Mouse (Mus musculus) liver, embryonic 14.5 days (tissue): Measurements from ENCODE around the gene Cd2bp2. TPM values are rescaled to one million over a fixed set of nuclear protein-coding genes. Genes with fewer than 3 reads are reported as not detected.

Experiments
- ATAC-seq: fragments of 200-750 bp; cut with Nextera tagmentation; 2 replicates; pipeline ENCODE4 v1.8.0; 2017; ENCODE audit warnings: moderate number of reproducible peaks, mild to moderate bottlenecking, moderate library complexity; ENCODE audit not compliant: insufficient read depth
- DNase-seq, 3 experiments: peaks; one replicate each; pipeline ENCODE4 v3.0.0-alpha.2; 2012 to 2013; ENCODE audit warnings: low read depth in 3 of 3, low spot score in 3 of 3
- H3K27ac ChIP-seq: fragments of 300-500 bp; sonication (generic); 2 replicates; pipeline ENCODE4 v1.5.1; 2014; ENCODE audit warnings: moderate library complexity, mild to moderate bottlenecking, control low read depth, inconsistent platforms
- H3K27me3 ChIP-seq: fragments of 300-500 bp; sonication (generic); 2 replicates; pipeline ENCODE4 v1.6.1; 2014; ENCODE audit warnings: mild to moderate bottlenecking, low read length, moderate library complexity; ENCODE audit not compliant: control insufficient read depth, insufficient read depth
- H3K36me3 ChIP-seq: fragments of 300-500 bp; sonication (generic); replicated peaks from 2 replicates; pipeline ENCODE4 v1.6.1; 2014; ENCODE audit warnings: low read depth; ENCODE audit not compliant: control insufficient read depth, insufficient read depth
- H3K4me1 ChIP-seq, 2 experiments: fragments of 200-500 bp in 1 of 2; fragments of 300-500 bp in 1 of 2; sonication (generic) in 1 of 2; replicated peaks; 2 replicates each; pipeline ENCODE4 v1.6.1; 2012 to 2014; ENCODE audit warnings: antibody characterized with exemption in 1 of 2, inconsistent platforms in 1 of 2, low read length in 1 of 2; ENCODE audit not compliant: control insufficient read depth in 2 of 2, insufficient read depth in 2 of 2
- H3K4me2 ChIP-seq: fragments of 300-500 bp; sonication (generic); 2 replicates; pipeline ENCODE4 v1.6.1; 2014; ENCODE audit warnings: low read depth, mild to moderate bottlenecking, control low read depth, moderate library complexity
- H3K4me3 ChIP-seq, 2 experiments: fragments of 200-500 bp in 1 of 2; fragments of 300-500 bp in 1 of 2; sonication (generic) in 1 of 2; 2 replicates each; pipeline ENCODE4 v1.5.1; 2012 to 2014; ENCODE audit warnings: low read depth in 2 of 2, low read length in 2 of 2, mild to moderate bottlenecking in 2 of 2, control low read depth in 1 of 2, inconsistent platforms in 1 of 2, moderate library complexity in 1 of 2; ENCODE audit not compliant: insufficient read depth in 1 of 2
- H3K9ac ChIP-seq: fragments of 300-500 bp; sonication (generic); replicated peaks from 2 replicates; pipeline ENCODE4 v1.6.1; 2014; ENCODE audit warnings: mild to moderate bottlenecking, control low read depth, moderate library complexity
- H3K9me3 ChIP-seq: fragments of 300-500 bp; sonication (generic); 2 replicates; pipeline ENCODE4 v1.6.1; 2016; ENCODE audit warnings: low read length, mixed read lengths; ENCODE audit not compliant: control insufficient read depth
- CTCF ChIP-seq: IDR thresholded peaks from 2 replicates; pipeline ENCODE4 v1.5.1; 2016; ENCODE audit warnings: antibody characterized with exemption, low read depth, control low read depth
- EP300 ChIP-seq: IDR thresholded peaks from 2 replicates; pipeline ENCODE4 v1.6.1; 2016; ENCODE audit warnings: antibody characterized with exemption, low read depth
- WGBS: fragments of 180-500 bp; shearing (Covaris S2); extraction: QIAGEN DNeasy Blood & Tissue Kit; methylation state at CpG from one replicate; pipeline ENCODE4 v1.1.7; 2014; ENCODE audit not compliant: insufficient replicate concordance; 5-methylcytosine and 5-hydroxymethylcytosine counted together
- polyA plus RNA-seq, 2 experiments: library from polyadenylated mRNA; depleted of rRNA in 1 of 2; stranded (reverse) in 1 of 2; unstranded in 1 of 2; fragments of >200 nt; fragmentation: Nextera tagmentation in 1 of 2; extraction: Ambion mirVana in 1 of 2; gene quantifications; 2 replicates each; pipeline versions ENCODE4 v1.2.1 to v1.2.3; 2012 to 2014

Cd2bp2 gene
- polyA plus RNA-seq, 2 experiments = 18.4 to 27.6 TPM

DNA sequence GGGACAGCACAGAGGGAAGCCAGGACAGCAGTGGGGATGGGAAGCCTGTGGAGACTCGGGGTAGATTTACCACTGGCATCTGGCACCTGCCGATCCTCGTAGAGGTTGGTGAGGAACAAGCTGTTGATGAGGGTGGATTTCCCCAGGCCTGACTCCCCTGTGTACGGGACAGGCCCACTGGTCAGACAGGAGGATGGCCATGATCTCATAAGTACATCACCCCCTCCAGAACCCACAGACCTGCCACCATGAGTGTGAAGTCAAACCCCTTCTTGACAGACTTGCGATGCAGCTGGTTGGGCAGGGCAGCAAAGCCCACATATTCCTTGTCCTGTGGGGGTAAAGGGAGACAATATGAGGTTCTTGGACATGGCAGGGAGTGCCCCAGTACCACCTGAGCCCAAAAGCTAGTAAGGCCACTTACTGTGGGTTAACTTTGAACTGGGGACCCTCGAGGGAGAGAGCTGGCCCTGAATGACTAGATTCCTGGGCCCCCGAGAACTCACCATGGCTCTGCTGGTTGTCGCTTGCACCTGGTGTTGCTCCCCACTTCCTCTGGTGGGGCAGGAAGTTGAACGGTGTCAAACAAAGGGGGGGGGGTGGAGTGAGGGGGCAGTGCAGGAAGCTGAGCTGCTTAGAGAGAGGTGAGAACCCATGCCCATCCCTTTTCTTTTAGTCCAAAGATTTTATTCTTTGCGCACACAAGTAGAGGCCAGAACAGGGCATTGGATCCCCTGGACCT lies 22.2 kb upstream of the Cd2bp2 start:
- ATAC-seq = peak; percentile 12; the same call in 1 of the 2 replicates
- Histone ChIP-seq H3K9ac (peak overlapping the region; percentile 61), H3K27ac (peak overlapping the region; percentile 91)

DNA sequence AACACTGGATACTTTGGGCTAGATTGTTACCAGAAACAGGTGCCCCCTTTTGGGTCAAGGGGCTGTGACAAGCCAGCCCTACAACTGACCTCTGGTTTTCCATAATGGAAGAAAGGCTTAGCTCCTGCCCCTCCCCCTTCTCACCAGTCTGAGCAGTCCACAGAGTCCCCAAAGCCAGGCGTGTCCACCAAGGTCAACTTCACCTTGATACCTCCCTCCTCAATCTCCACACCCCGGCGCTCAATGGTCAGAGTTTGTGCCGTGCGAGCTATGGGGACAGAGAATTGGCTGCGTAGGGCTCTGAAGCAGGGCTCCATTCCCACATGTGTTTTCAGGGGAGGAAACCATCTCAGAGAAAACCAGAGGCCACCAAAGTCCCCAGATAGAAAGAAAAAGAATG lies 21.6 kb upstream of the Cd2bp2 start:
- WGBS = 64% methylated on average over 6 of the region's 6 CpGs
- Histone ChIP-seq H3K27me3 (no peaks in the 10 kb centered on the region), H3K4me1 (peaks cover 23 to 36% of the 10 kb centered on the region in 2 experiments), H3K9me3 (no peaks in the 10 kb centered on the region), H3K9ac (peak overlapping the region; percentile 0), H3K27ac (peak overlapping the region; percentile 91), H3K4me3 (peak overlapping the region; percentile 2 to 12; a peak in 3 of 4 replicates), H3K36me3 (no peaks in the 10 kb centered on the region), H3K4me2 (peak overlapping the region; percentile 49)
- DNase-seq = no peak
- no peak for TF ChIP-seq CTCF
- no peak for TF ChIP-seq EP300
- no peak for ATAC-seq

More for the DNA sequence above, 22.2 kb upstream of the Cd2bp2 start:
- Histone ChIP-seq H3K4me1 (peaks cover 29 to 41% of the 10 kb centered on the region in 2 experiments), H3K4me3 (peak overlapping the region; percentile 1 to 12; a peak in 2 of 4 replicates), H3K9me3 (no peaks in the 10 kb centered on the region), H3K27me3 (no peaks in the 10 kb centered on the region), H3K4me2 (peak overlapping the region; percentile 49), H3K36me3 (no peaks in the 10 kb centered on the region)
- 30% methylated on average over 10 of the region's 10 CpGs for WGBS
- no peak for TF ChIP-seq CTCF
- TF ChIP-seq EP300 = no peak
- no peak for DNase-seq

DNA sequence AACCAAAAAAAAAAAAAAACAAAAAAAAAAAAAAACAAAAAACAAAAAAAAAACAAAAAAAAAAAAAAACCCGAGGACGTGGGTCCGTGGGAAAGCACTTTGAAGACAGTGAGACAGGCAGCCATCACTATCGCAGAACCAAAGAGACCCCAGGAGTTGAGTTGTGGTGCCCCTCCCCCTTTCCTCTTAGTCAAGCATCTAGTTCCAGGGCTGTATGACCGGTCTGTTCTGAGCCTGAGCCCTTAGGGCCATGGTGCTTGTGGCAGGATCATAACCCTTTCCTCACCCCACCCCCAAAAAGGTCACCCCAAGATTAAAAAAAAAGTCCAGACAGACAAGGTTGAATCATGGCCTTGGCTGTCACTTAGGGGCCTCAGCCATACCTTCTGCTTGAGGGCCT lies 20.5 kb upstream of the Cd2bp2 start:
- no peaks in the 10 kb centered on the region for H3K9me3 ChIP-seq
- ATAC-seq = no peak
- peaks cover 22 to 36% of the 10 kb centered on the region in 2 experiments for H3K4me1 ChIP-seq
- no peak overlapping the region for H3K4me2 ChIP-seq
- H3K4me3 ChIP-seq = no peak overlapping the region
- H3K36me3 ChIP-seq = no peaks in the 10 kb centered on the region
- H3K9ac ChIP-seq = no peak overlapping the region
- H3K27me3 ChIP-seq = no peaks in the 10 kb centered on the region
- DNase-seq = no peak
- WGBS = 76% methylated on average over 5 of the region's 5 CpGs
- H3K27ac ChIP-seq = no peak overlapping the region
- TF ChIP-seq EP300 (no peak), CTCF (no peak)

DNA sequence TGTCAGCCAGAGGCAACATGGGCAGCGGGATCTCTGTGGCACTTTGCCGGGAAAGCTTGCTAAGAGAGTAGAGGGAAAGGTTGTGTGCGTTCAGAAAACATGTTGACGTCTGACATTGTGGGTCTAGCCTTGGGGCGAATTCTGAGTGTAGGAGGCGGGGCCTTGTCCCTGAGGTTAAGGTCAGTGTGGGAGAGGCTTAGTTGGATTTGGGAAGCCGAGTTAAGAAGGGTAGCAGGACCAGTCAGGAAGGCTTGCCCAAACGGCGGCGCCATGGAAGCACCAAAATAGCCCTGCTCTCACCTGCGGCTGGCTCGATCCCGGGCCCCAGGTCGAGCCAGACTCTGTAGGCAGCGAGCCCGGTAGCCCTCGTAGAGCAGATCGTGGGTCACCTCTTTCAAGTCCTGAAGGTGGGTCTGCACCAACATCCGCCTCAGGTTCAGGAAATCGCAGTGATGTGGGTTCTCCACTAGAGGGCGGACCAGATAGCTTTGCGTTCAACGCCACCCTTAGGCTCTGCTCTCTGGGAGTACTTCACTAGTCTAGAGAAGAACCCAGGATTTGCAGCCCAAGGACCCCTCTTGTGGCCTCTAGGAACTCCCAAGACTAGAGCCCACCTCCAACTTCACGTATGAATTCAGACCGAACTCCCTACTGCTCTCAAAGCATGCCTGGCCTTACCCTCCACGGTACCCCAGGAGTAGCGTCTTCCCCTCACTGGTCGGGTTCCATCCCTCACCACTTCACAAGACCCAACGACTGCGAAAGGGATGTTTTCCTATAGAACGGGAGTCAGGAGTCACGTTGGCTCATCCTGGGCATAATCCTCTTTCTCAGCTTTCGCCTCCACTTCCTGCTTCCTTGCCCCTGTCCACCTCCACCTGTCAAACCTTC lies 19.4 kb upstream of the Cd2bp2 start:
- peak overlapping the region; percentile 7 to 27; a peak in 2 of 4 replicates for H3K4me3 ChIP-seq
- no peak overlapping the region for H3K9ac ChIP-seq
- no peaks in the 10 kb centered on the region for H3K36me3 ChIP-seq
- ATAC-seq = peak; percentile 34; the same call in 1 of the 2 replicates
- H3K4me1 ChIP-seq = peaks cover 22 to 36% of the 10 kb centered on the region in 2 experiments
- no peaks in the 10 kb centered on the region for H3K27me3 ChIP-seq
- DNase-seq = peak in 2 of 3 experiments; percentile 55 to 67
- WGBS = 28% methylated on average over 33 of the region's 33 CpGs
- TF ChIP-seq EP300 = no peak
- TF ChIP-seq CTCF = peak; percentile 96
- H3K27ac ChIP-seq = no peak overlapping the region
- H3K4me2 ChIP-seq = peak overlapping the region; percentile 41
- no peaks in the 10 kb centered on the region for H3K9me3 ChIP-seq

DNA sequence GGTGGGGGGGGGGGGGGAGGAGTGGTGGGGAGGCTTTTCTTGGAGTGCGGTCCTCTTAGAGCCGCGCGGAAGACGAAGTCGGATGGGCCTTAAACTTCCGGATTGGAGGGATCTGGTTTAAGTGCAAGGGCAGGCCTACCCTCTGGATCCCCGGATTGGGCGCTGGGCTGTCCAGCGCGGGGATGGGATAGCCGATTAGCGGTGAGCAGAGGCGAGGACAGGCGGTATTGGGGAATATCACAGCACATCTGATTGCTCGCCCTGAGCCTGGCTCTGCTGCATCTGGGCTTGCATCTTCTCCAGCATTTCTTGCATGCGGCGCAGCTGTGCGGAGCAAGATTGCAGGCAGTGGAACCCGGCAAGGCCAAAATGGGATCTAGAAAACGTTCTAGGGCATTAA lies 18.7 kb upstream of the Cd2bp2 start:
- Histone ChIP-seq H3K4me3 (no peak overlapping the region), H3K4me2 (no peak overlapping the region), H3K9ac (no peak overlapping the region), H3K36me3 (no peaks in the 10 kb centered on the region), H3K9me3 (no peaks in the 10 kb centered on the region), H3K27me3 (no peaks in the 10 kb centered on the region), H3K27ac (no peak overlapping the region), H3K4me1 (peaks cover 24 to 41% of the 10 kb centered on the region in 2 experiments)
- 72% methylated on average over 21 of the region's 21 CpGs for WGBS
- DNase-seq = no peak
- TF ChIP-seq EP300 = no peak
- no peak for TF ChIP-seq CTCF
- no peak for ATAC-seq
